Mouse (Mus musculus): ENCODE data around the gene AC109138.7.

Gene AC109138.7

GRCm38 (mm10) chr19:4196548-4196947 lies 17.6 kb upstream of the AC109138.7 start:
- H3K9me3 ChIP-seq (ENCODE audit: low read length): no peaks in the 10 kb centered on the region
- H3K27me3 ChIP-seq (ENCODE audit: insufficient read depth, low read length): no peaks in the 10 kb centered on the region
- no peak for TF ChIP-seq POU5F1 (IDR thresholded peaks at IDR 0.05; ENCODE audit: borderline replicate concordance, low read length)
- no peak for TF ChIP-seq CTCF (conservative IDR thresholded peaks at IDR 0.05; ENCODE audit: low read length)
- no peak for TF ChIP-seq NANOG (IDR thresholded peaks at IDR 0.05; ENCODE audit: borderline replicate concordance, low read length)
- peak overlapping the region; percentile 20; the same call in 1 of the 2 replicates for H3K4me3 ChIP-seq (replicated peaks; ENCODE audit: low read length)
- peaks cover 81% of the 10 kb centered on the region for H3K36me3 ChIP-seq (ENCODE audit: insufficient read depth, low read length)
- peaks cover 85% of the 10 kb centered on the region for H3K4me1 ChIP-seq (replicated peaks; ENCODE audit: low read depth, low read length)

DNA sequence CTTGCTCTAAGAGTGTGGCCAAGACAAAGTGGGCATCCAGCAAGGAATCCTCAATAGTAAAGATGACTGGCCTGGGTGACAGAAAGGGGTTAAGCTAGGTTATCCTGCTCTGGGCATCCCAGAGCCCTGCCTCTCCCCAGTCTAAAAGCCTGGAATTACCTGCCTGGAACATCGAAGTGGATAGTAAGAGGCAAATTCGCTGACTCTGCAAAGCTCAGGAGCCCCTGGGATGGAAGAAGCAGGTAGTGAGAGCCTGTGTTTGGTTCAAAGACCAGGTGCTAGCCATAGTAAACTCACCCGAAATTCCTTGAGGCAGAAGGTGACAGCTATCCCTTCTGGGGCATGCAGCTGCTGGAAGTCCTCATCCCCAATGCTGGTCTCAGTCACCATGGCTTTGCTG lies 17.0 kb upstream of the AC109138.7 start:
- TF ChIP-seq POU5F1 (IDR thresholded peaks at IDR 0.05; ENCODE audit: borderline replicate concordance, low read length) (no peak), CTCF (conservative IDR thresholded peaks at IDR 0.05; ENCODE audit: low read length) (no peak), NANOG (IDR thresholded peaks at IDR 0.05; ENCODE audit: borderline replicate concordance, low read length) (no peak)

GRCm38 (mm10) chr19:4201291-4201909 lies 12.8 kb upstream of the AC109138.7 start, which contains the start of gene Rad9a:
Gene Rad9a (minus strand): TSS chr19:4201662.
- no peak for TF ChIP-seq CTCF (conservative IDR thresholded peaks at IDR 0.05; ENCODE audit: low read length)
- TF ChIP-seq NANOG (IDR thresholded peaks at IDR 0.05; ENCODE audit: borderline replicate concordance, low read length): no peak
- no peak for TF ChIP-seq POU5F1 (IDR thresholded peaks at IDR 0.05; ENCODE audit: borderline replicate concordance, low read length)
- H3K4me3 ChIP-seq (replicated peaks; ENCODE audit: low read length): peak within 1 kb of the TSS; percentile 92
- peaks cover 3% of the 10 kb centered on the region; the same call in 1 of the 2 replicates for H3K27me3 ChIP-seq (ENCODE audit: insufficient read depth, low read length)
- H3K4me1 ChIP-seq (replicated peaks; ENCODE audit: low read depth, low read length): peaks cover 82% of the 10 kb centered on the region
- H3K36me3 ChIP-seq (ENCODE audit: insufficient read depth, low read length): peaks cover 45% of the 10 kb centered on the region
- H3K9me3 ChIP-seq (ENCODE audit: low read length): no peaks in the 10 kb centered on the region

More for the DNA sequence above, 17.0 kb upstream of the AC109138.7 start:
- Histone ChIP-seq H3K27me3 (ENCODE audit: insufficient read depth, low read length) (no peaks in the 10 kb centered on the region), H3K9me3 (ENCODE audit: low read length) (no peaks in the 10 kb centered on the region), H3K4me1 (replicated peaks; ENCODE audit: low read depth, low read length) (peaks cover 89% of the 10 kb centered on the region), H3K4me3 (replicated peaks; ENCODE audit: low read length) (peak overlapping the region; percentile 20; the same call in 1 of the 2 replicates), H3K36me3 (ENCODE audit: insufficient read depth, low read length) (peaks cover 81% of the 10 kb centered on the region)

DNA sequence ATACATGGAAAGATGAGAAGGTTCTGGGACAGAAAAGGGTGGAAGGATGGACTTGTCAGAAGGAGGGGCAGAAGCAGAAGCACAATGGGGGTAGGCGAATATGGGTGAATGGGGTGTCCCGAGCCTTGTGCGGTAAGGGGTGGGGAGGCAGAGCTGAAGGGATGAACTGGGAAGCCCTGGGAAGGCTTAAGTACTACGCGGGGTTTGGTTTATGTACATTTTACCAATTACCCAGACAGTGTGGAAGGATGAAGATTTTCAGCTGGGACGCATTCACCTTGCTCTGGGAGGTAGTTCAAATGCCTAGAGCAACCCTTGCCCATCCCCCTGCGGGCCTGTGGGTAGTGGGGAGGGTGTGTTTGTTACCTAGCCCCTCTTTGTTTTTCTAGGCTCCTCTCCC lies 12.0 kb upstream of the AC109138.7 start:
- Histone ChIP-seq H3K4me1 (replicated peaks; ENCODE audit: low read depth, low read length) (peaks cover 81% of the 10 kb centered on the region), H3K9me3 (ENCODE audit: low read length) (no peaks in the 10 kb centered on the region), H3K27me3 (ENCODE audit: insufficient read depth, low read length) (peaks cover 3% of the 10 kb centered on the region; the same call in 1 of the 2 replicates), H3K36me3 (ENCODE audit: insufficient read depth, low read length) (peaks cover 37% of the 10 kb centered on the region), H3K4me3 (replicated peaks; ENCODE audit: low read length) (peak overlapping the region; percentile 92)
- TF ChIP-seq POU5F1 (IDR thresholded peaks at IDR 0.05; ENCODE audit: borderline replicate concordance, low read length) (no peak), CTCF (conservative IDR thresholded peaks at IDR 0.05; ENCODE audit: low read length) (no peak), NANOG (IDR thresholded peaks at IDR 0.05; ENCODE audit: borderline replicate concordance, low read length) (no peak)

GRCm38 (mm10) chr19:4203148-4203547 lies 11.0 kb upstream of the AC109138.7 start:
- Histone ChIP-seq H3K9me3 (ENCODE audit: low read length) (no peaks in the 10 kb centered on the region), H3K4me3 (replicated peaks; ENCODE audit: low read length) (no peak overlapping the region), H3K4me1 (replicated peaks; ENCODE audit: low read depth, low read length) (peaks cover 81% of the 10 kb centered on the region), H3K36me3 (ENCODE audit: insufficient read depth, low read length) (peaks cover 27% of the 10 kb centered on the region), H3K27me3 (ENCODE audit: insufficient read depth, low read length) (peaks cover 3% of the 10 kb centered on the region; the same call in 1 of the 2 replicates)
- TF ChIP-seq POU5F1 (IDR thresholded peaks at IDR 0.05; ENCODE audit: borderline replicate concordance, low read length) (no peak), CTCF (conservative IDR thresholded peaks at IDR 0.05; ENCODE audit: low read length) (no peak), NANOG (IDR thresholded peaks at IDR 0.05; ENCODE audit: borderline replicate concordance, low read length) (no peak)

DNA sequence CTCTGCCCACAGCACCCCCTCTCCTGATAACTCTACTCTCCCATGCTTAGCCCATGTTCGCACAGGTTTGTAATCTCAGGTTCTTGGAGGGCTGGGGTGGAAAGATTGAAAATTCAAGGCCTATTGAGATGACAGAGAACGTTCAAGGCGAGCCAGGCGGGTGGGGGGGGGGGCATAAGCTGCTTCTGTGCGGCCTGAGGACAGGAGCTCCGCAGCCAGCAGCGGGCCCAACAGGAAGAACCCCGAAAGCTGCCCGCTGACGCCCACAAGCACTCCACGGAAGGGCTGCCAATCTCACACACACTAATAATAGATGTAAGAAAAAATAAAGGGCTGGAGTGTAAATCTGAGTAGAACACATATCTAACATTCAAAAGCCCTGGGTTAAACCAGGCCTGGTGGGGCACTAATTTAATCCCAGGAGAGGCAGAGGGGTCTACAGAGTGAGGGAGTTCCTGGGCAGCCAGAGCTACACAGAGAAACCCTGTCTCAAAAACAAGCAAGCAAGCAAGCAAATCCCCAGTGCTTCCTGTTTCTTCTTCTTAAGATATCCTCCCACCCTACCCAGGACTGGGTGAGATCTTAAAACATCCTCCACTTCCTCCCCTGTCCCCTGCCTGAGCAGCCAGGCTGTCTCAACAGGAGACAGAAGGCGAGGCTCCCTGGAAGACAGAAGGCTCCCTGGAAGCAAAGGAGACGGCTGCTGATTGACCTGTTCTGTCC lies 10.4 kb upstream of the AC109138.7 start:
- peaks cover 21% of the 10 kb centered on the region for H3K36me3 ChIP-seq (ENCODE audit: insufficient read depth, low read length)
- H3K4me3 ChIP-seq (replicated peaks; ENCODE audit: low read length): no peak overlapping the region
- peaks cover 81% of the 10 kb centered on the region for H3K4me1 ChIP-seq (replicated peaks; ENCODE audit: low read depth, low read length)
- H3K27me3 ChIP-seq (ENCODE audit: insufficient read depth, low read length): peaks cover 3% of the 10 kb centered on the region; the same call in 1 of the 2 replicates
- no peak for TF ChIP-seq POU5F1 (IDR thresholded peaks at IDR 0.05; ENCODE audit: borderline replicate concordance, low read length)
- no peak for TF ChIP-seq CTCF (conservative IDR thresholded peaks at IDR 0.05; ENCODE audit: low read length)
- no peak for TF ChIP-seq NANOG (IDR thresholded peaks at IDR 0.05; ENCODE audit: borderline replicate concordance, low read length)
- no peaks in the 10 kb centered on the region for H3K9me3 ChIP-seq (ENCODE audit: low read length)

GRCm38 (mm10) chr19:4204889-4205288 lies 9.3 kb upstream of the AC109138.7 start:
- TF ChIP-seq CTCF (conservative IDR thresholded peaks at IDR 0.05; ENCODE audit: low read length) (0 out of 2 replicates have a peak, but pooled peaks have one; percentile 4), POU5F1 (IDR thresholded peaks at IDR 0.05; ENCODE audit: borderline replicate concordance, low read length) (no peak)
- H3K36me3 ChIP-seq (ENCODE audit: insufficient read depth, low read length): peaks cover 10% of the 10 kb centered on the region
- H3K4me1 ChIP-seq (replicated peaks; ENCODE audit: low read depth, low read length): peaks cover 77% of the 10 kb centered on the region
- H3K4me3 ChIP-seq (replicated peaks; ENCODE audit: low read length): no peak overlapping the region
- H3K27me3 ChIP-seq (ENCODE audit: insufficient read depth, low read length): peaks cover 4% of the 10 kb centered on the region
- H3K9me3 ChIP-seq (ENCODE audit: low read length): no peaks in the 10 kb centered on the region

GRCm38 (mm10) chr19:4206971-4207370 lies 7.2 kb upstream of the AC109138.7 start:
- H3K36me3 ChIP-seq (ENCODE audit: insufficient read depth, low read length): no peaks in the 10 kb centered on the region
- peaks cover 21% of the 10 kb centered on the region for H3K27me3 ChIP-seq (ENCODE audit: insufficient read depth, low read length)
- TF ChIP-seq POU5F1 (IDR thresholded peaks at IDR 0.05; ENCODE audit: borderline replicate concordance, low read length) (no peak), NANOG (IDR thresholded peaks at IDR 0.05; ENCODE audit: borderline replicate concordance, low read length) (no peak), CTCF (conservative IDR thresholded peaks at IDR 0.05; ENCODE audit: low read length) (peak; percentile 82)
- H3K4me3 ChIP-seq (replicated peaks; ENCODE audit: low read length): no peak overlapping the region
- H3K9me3 ChIP-seq (ENCODE audit: low read length): no peaks in the 10 kb centered on the region
- peaks cover 70% of the 10 kb centered on the region for H3K4me1 ChIP-seq (replicated peaks; ENCODE audit: low read depth, low read length)

All from E14TG2a.4 (cell line).